Mouse (Mus musculus): ENCODE measurements around the gene Dppa2. TPM values are rescaled to one million over a fixed set of nuclear protein-coding genes. Genes with fewer than 3 reads are reported as not detected.

Dppa2 gene
- polyA plus RNA-seq, 1 experiment from 2014 or later = not detected

DNA sequence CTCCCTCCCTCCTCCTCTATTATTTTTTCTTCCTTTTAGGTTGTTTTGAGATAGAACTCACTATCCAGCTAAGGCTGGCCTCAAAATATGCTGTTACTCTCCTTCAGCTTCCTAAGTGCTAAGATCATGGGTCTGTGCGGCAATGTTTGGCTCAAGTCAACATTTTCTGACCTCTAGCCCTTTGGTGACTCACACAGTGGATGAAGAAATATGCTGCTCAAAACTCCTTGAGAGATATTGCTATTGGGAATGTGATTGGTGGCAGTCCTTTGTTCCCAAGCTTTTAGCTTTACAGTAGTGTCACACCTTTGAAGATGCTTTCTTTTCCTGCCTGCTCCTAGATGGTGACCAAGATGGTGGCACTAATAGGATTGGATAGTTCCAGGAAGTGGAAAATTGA, 52.7 kb downstream of the Dppa2 start:
- ATAC-seq (ENCODE audit: low FRiP score) = no peak
- Histone ChIP-seq H3K4me3 (replicated peaks) (no peak overlapping the region), H3K27ac (no peak overlapping the region), H3K27me3 (no peaks in the 10 kb centered on the region), H3K4me2 (no peak overlapping the region), H3K36me3 (replicated peaks) (no peaks in the 10 kb centered on the region), H3K9ac (no peak overlapping the region), H3K9me3 (no peaks in the 10 kb centered on the region), H3K4me1 (no peaks in the 10 kb centered on the region)
- 92% methylated on average over 1 of the region's 1 CpGs for WGBS

DNA sequence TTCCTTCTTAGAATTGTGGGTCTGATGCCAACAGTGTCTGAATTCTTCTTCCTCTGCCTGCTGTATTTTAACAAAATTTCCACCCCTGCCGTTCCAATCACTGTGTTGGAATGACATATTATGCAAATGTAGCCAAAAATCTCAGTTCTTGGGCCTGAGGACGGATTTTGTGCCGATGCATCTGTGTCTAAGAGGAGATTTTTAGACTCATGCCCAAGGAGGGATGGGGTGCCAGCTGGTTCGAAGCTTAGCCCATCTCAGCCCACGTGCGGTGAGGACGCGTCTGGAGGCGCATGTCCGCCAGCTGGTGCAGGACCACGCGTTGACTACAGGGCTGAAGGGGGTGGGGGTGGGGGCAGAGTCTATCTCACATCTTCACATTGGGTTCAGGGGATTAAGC, 57.2 kb downstream of the Dppa2 start:
- H3K27me3 ChIP-seq = no peaks in the 10 kb centered on the region
- no peak overlapping the region for H3K4me3 ChIP-seq (replicated peaks)
- H3K9ac ChIP-seq = no peak overlapping the region
- H3K4me2 ChIP-seq = no peak overlapping the region
- H3K27ac ChIP-seq = no peak overlapping the region
- no peaks in the 10 kb centered on the region for H3K36me3 ChIP-seq (replicated peaks)
- ATAC-seq (ENCODE audit: low FRiP score) = no peak
- H3K4me1 ChIP-seq = no peaks in the 10 kb centered on the region
- no peaks in the 10 kb centered on the region for H3K9me3 ChIP-seq
- WGBS = 92% methylated on average over 12 of the region's 12 CpGs

GRCm38 (mm10) chr16:48366801-48367200, 63.1 kb downstream of the Dppa2 start:
- no peaks in the 10 kb centered on the region for H3K27me3 ChIP-seq
- no peaks in the 10 kb centered on the region for H3K9me3 ChIP-seq
- H3K4me3 ChIP-seq (replicated peaks) = no peak overlapping the region
- no peak overlapping the region for H3K27ac ChIP-seq
- H3K4me2 ChIP-seq = no peak overlapping the region
- no peaks in the 10 kb centered on the region for H3K36me3 ChIP-seq (replicated peaks)
- 87% methylated on average over 5 of the region's 5 CpGs for WGBS
- no peaks in the 10 kb centered on the region for H3K4me1 ChIP-seq
- ATAC-seq (ENCODE audit: low FRiP score) = no peak
- H3K9ac ChIP-seq = no peak overlapping the region

DNA sequence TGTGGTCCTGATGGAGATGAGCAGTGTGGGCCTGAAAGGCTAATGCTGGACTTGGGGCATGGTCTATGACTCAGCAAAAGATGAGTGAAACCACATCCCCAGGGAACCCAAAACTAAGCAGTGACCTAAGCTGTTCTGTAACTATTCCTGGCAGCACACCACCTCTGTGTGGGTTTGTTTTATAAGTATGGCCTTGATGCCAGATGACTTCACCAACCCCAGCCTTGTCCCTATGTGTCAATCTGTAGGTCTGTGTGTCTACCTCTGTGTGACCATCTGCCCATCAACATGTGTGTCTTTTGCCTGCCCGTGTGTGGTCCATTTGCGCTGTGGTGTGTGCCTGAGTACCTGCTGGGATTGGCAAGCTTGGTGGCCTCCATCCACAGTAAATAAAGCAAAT, 64.4 kb downstream of the Dppa2 start:
- Histone ChIP-seq H3K9me3 (no peaks in the 10 kb centered on the region), H3K36me3 (replicated peaks) (no peaks in the 10 kb centered on the region), H3K27me3 (no peaks in the 10 kb centered on the region), H3K4me3 (replicated peaks) (no peak overlapping the region), H3K4me1 (no peaks in the 10 kb centered on the region), H3K9ac (no peak overlapping the region), H3K4me2 (no peak overlapping the region), H3K27ac (no peak overlapping the region)
- ATAC-seq (ENCODE audit: low FRiP score) = no peak
- WGBS = 95% methylated on average over 2 of the region's 2 CpGs

Other genes starting within 250 kb of the Dppa2 start
- not detected in 2 replicates for gene Dppa4, start 20.2 kb upstream of the Dppa2 start, polyA plus RNA-seq (2016; fragmentation: Nextera tagmentation; extraction: Ambion mirVana)
- not detected in 2 replicates for gene Gm5485, start 108.5 kb downstream of the Dppa2 start, polyA plus RNA-seq (2016; fragmentation: Nextera tagmentation; extraction: Ambion mirVana)
- gene Morc1, start 127.3 kb downstream of the Dppa2 start, polyA plus RNA-seq (2016; fragmentation: Nextera tagmentation; extraction: Ambion mirVana) = not detected in 2 replicates

All from forebrain, embryonic 12.5 days (tissue).